Mouse (Mus musculus): ENCODE measurements around the gene Cd86.

Cd86 gene

GRCm38 (mm10) chr16:36655910-36656309 is 10.0 kb downstream of the Cd86 start:
- DNase-seq (ENCODE audit: low spot score in 2 of 2) = no peak

- DNase-seq (ENCODE audit: low spot score in 2 of 2) = no peak
Observed at GRCm38 (mm10) chr16:36655199-36655598, 10.7 kb downstream of the Cd86 start.

- no peak for DNase-seq (ENCODE audit: low spot score in 2 of 2)
Observed at GRCm38 (mm10) chr16:36651174-36651766, 14.6 kb downstream of the Cd86 start.

- no peak for DNase-seq (ENCODE audit: low spot score in 2 of 2)
Observed at GRCm38 (mm10) chr16:36650511-36650910, 15.4 kb downstream of the Cd86 start.

- no peak for DNase-seq (ENCODE audit: low spot score in 2 of 2)
Observed at GRCm38 (mm10) chr16:36649304-36649703, 16.6 kb downstream of the Cd86 start.

- DNase-seq (ENCODE audit: low spot score in 2 of 2) = no peak
Observed at GRCm38 (mm10) chr16:36645124-36645523, 20.8 kb downstream of the Cd86 start.

- no peak for DNase-seq (ENCODE audit: low spot score in 2 of 2)
Observed at GRCm38 (mm10) chr16:36642696-36643046, 23.2 kb downstream of the Cd86 start.

- DNase-seq (ENCODE audit: low spot score in 2 of 2) = no peak
Observed at GRCm38 (mm10) chr16:36641830-36642695, 23.8 kb downstream of the Cd86 start.

GRCm38 (mm10) chr16:36640993-36641392 is 24.9 kb downstream of the Cd86 start:
- no peak for DNase-seq (ENCODE audit: low spot score in 2 of 2)

GRCm38 (mm10) chr16:36639812-36640504 is 25.9 kb downstream of the Cd86 start:
- no peak for DNase-seq (ENCODE audit: low spot score in 2 of 2)

GRCm38 (mm10) chr16:36636800-36637199 is 29.1 kb downstream of the Cd86 start:
- DNase-seq (ENCODE audit: low spot score in 2 of 2) = no peak

GRCm38 (mm10) chr16:36634971-36635710 is 30.7 kb downstream of the Cd86 start:
- no peak for DNase-seq (ENCODE audit: low spot score in 2 of 2)

GRCm38 (mm10) chr16:36634421-36634820 is 31.5 kb downstream of the Cd86 start:
- DNase-seq (ENCODE audit: low spot score in 2 of 2) = no peak

- no peak for DNase-seq (ENCODE audit: low spot score in 2 of 2)
Observed at GRCm38 (mm10) chr16:36632229-36632628, 33.7 kb downstream of the Cd86 start.

- DNase-seq (ENCODE audit: low spot score in 2 of 2) = no peak
Observed at GRCm38 (mm10) chr16:36631607-36632006, 34.3 kb downstream of the Cd86 start.

GRCm38 (mm10) chr16:36627740-36628139 is 38.1 kb downstream of the Cd86 start:
- DNase-seq (ENCODE audit: low spot score in 2 of 2) = no peak

GRCm38 (mm10) chr16:36626567-36627197 is 39.2 kb downstream of the Cd86 start:
- no peak for DNase-seq (ENCODE audit: low spot score in 2 of 2)

- DNase-seq (ENCODE audit: low spot score in 2 of 2) = no peak
Observed at GRCm38 (mm10) chr16:36625909-36626308, 40.0 kb downstream of the Cd86 start.

GRCm38 (mm10) chr16:36622320-36622719 is 43.6 kb downstream of the Cd86 start:
- DNase-seq (ENCODE audit: low spot score in 2 of 2) = no peak

- peak; percentile 21 to 36 for DNase-seq (ENCODE audit: low spot score in 2 of 2)
Observed at GRCm38 (mm10) chr16:36621108-36621507, 44.8 kb downstream of the Cd86 start.

GRCm38 (mm10) chr16:36613701-36614100 is 52.2 kb downstream of the Cd86 start:
- no peak for DNase-seq (ENCODE audit: low spot score in 2 of 2)

- DNase-seq (ENCODE audit: low spot score in 2 of 2) = no peak
Observed at GRCm38 (mm10) chr16:36602632-36603031, 63.2 kb downstream of the Cd86 start.

Measured in right cerebral cortex, postnatal 10 days (tissue).